Mouse (Mus musculus) neural tube, embryonic 13.5 days (tissue): ENCODE measurements around the gene Zfp423. TPM values are rescaled to one million over a fixed set of nuclear protein-coding genes. Genes with fewer than 3 reads are reported as not detected.
A peak's percentile ranks its signal among the peaks of the same experiment; 100 is the strongest.
"Not testable (repeated sequence)": the region's sequence is repeated elsewhere in the genome, so short reads cannot be mapped to it uniquely, and the experiment has no call there.

Experiments used
- ATAC-seq: fragments of 200-750 bp; cut with Nextera tagmentation; 2 replicates; pipeline ENCODE4 v1.8.0; 2017; ENCODE audit warnings: low read depth, mild to moderate bottlenecking, moderate TSS enrichment, moderate library complexity
- H3K27ac ChIP-seq: fragments of 300-500 bp; sonication (generic); replicated peaks from 2 replicates; pipeline ENCODE4 v1.5.1; 2015; ENCODE audit warnings: moderate library complexity, mild to moderate bottlenecking, inconsistent platforms
- H3K27me3 ChIP-seq: fragments of 300-500 bp; sonication (generic); 2 replicates; pipeline ENCODE4 v1.6.1; 2015; ENCODE audit warnings: mild to moderate bottlenecking, inconsistent platforms
- H3K36me3 ChIP-seq: fragments of 300-500 bp; sonication (generic); 2 replicates; pipeline ENCODE4 v1.6.1; 2015; ENCODE audit warnings: mild to moderate bottlenecking, inconsistent platforms
- H3K4me1 ChIP-seq: fragments of 300-500 bp; sonication (generic); replicated peaks from 2 replicates; pipeline ENCODE4 v1.6.1; 2015; ENCODE audit warnings: inconsistent platforms
- H3K4me2 ChIP-seq: fragments of 300-500 bp; sonication (generic); 2 replicates; pipeline ENCODE4 v1.6.1; 2015; ENCODE audit warnings: inconsistent platforms, mild to moderate bottlenecking, moderate library complexity
- H3K4me3 ChIP-seq: fragments of 300-500 bp; sonication (generic); 2 replicates; pipeline ENCODE4 v1.5.1; 2015; ENCODE audit warnings: mild to moderate bottlenecking, inconsistent platforms
- H3K9ac ChIP-seq: fragments of 300-500 bp; sonication (generic); 2 replicates; pipeline ENCODE4 v1.6.1; 2015; ENCODE audit warnings: moderate library complexity, mild to moderate bottlenecking, inconsistent platforms
- H3K9me3 ChIP-seq: fragments of 300-500 bp; sonication (generic); 2 replicates; pipeline ENCODE4 v1.6.1; 2016; ENCODE audit warnings: inconsistent platforms
- WGBS: fragments of 180-500 bp; shearing (Covaris S2); methylation state at CpG from one replicate; pipeline ENCODE4 v1.1.7; 2015; 5-methylcytosine and 5-hydroxymethylcytosine counted together
- polyA plus RNA-seq: library from polyadenylated mRNA; unstranded; fragments of >200 nt; fragmentation: Nextera tagmentation; extraction: Ambion mirVana; gene quantifications from 2 replicates; pipeline ENCODE4 v1.2.1, GENCODE M21; 2015

The Zfp423 gene
- polyA plus RNA-seq, 1 experiment from 2014 or later: 35.5 TPM

- Histone ChIP-seq H3K27me3 (no peaks in the 10 kb centered on the region), H3K4me2 (no peak overlapping the region), H3K27ac (no peak overlapping the region), H3K9me3 (no peaks in the 10 kb centered on the region), H3K9ac (no peak overlapping the region), H3K36me3 (no peaks in the 10 kb centered on the region), H3K4me3 (no peak overlapping the region), H3K4me1 (peaks cover 13% of the 10 kb centered on the region; the same call in 1 of the 2 replicates)
- WGBS: 67% methylated on average over 5 of the region's 5 CpGs
- ATAC-seq: no peak
Measured at GRCm38 (mm10) chr8:87851380-87851779, 108.0 kb downstream of the Zfp423 start.

- Histone ChIP-seq H3K27ac (no peak overlapping the region), H3K9ac (no peak overlapping the region), H3K27me3 (no peaks in the 10 kb centered on the region), H3K36me3 (0 out of 2 replicates have a peak, but pooled peaks cover 5% of the 10 kb centered on the region), H3K4me1 (peaks cover 13% of the 10 kb centered on the region; the same call in 1 of the 2 replicates), H3K4me2 (no peak overlapping the region), H3K4me3 (no peak overlapping the region), H3K9me3 (no peaks in the 10 kb centered on the region)
- WGBS: 93% methylated on average over 5 of the region's 5 CpGs
- no peak for ATAC-seq
Measured at GRCm38 (mm10) chr8:87848836-87849235, 110.6 kb downstream of the Zfp423 start.

DNA sequence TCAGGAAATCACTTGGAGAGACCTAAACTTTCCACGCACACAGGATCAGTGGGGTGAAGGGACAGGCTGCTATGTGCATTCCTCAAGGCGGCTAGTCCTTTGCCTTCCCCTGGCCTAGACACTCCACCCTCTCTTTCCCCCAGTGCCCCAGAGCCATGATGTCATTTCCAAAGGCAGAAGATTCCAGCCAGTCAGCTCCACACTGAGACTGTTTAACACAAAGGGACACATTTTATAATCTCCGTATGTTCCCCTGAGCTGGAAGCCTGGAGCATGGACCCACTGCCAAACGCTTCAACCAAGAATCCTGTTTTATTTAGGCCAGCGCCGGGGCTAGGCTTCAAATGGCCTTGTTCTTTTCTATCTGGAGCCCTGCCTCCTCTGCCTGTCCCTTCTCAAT, 111.6 kb downstream of the Zfp423 start:
- ATAC-seq: no peak
- Histone ChIP-seq H3K27me3 (no peaks in the 10 kb centered on the region), H3K27ac (peak overlapping the region; percentile 29; the same call in 1 of the 2 replicates), H3K4me1 (peaks cover 11% of the 10 kb centered on the region; the same call in 1 of the 2 replicates), H3K9me3 (no peaks in the 10 kb centered on the region), H3K36me3 (0 out of 2 replicates have a peak, but pooled peaks cover 5% of the 10 kb centered on the region), H3K4me2 (no peak overlapping the region), H3K4me3 (no peak overlapping the region), H3K9ac (no peak overlapping the region)
- WGBS: 66% methylated on average over 6 of the region's 6 CpGs

GRCm38 (mm10) chr8:87842096-87842495, 117.3 kb downstream of the Zfp423 start:
- not testable (repeated sequence) for ATAC-seq, H3K4me2 ChIP-seq, H3K9ac ChIP-seq, H3K9me3 ChIP-seq, H3K27ac ChIP-seq, H3K27me3 ChIP-seq, H3K36me3 ChIP-seq, H3K4me3 ChIP-seq
- H3K4me1 ChIP-seq: peaks cover 22% of the 10 kb centered on the region
- WGBS: 86% methylated on average over 11 of the region's 11 CpGs

DNA sequence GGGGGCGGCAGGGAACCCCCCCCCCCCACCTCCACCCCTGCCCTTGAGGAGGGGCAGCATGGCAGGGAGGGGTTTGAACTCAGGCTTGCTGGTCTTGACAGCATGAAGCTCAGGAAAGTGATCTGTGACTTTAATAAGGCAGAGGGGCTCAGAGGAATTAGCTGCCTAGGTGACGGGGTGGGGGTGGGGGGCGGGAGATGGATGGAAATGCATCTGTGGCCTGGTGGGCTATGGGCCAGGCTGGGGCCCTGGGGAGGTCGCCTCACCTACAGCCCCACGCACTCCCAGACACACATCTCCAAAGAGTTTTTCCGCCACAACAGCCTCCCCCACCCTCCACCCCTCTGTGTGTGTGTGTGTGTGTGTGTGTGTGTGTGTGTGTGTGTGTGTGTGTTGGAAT, 122.1 kb downstream of the Zfp423 start:
- H3K27ac ChIP-seq: peak overlapping the region; percentile 94
- H3K4me3 ChIP-seq: no peak overlapping the region
- no peaks in the 10 kb centered on the region for H3K9me3 ChIP-seq
- H3K9ac ChIP-seq: peak overlapping the region; percentile 61
- 7% methylated on average over 6 of the region's 6 CpGs for WGBS
- ATAC-seq: peak; percentile 68
- peak overlapping the region; percentile 38 for H3K4me2 ChIP-seq
- H3K4me1 ChIP-seq: peaks cover 70% of the 10 kb centered on the region
- H3K36me3 ChIP-seq: no peaks in the 10 kb centered on the region
- no peaks in the 10 kb centered on the region for H3K27me3 ChIP-seq

DNA sequence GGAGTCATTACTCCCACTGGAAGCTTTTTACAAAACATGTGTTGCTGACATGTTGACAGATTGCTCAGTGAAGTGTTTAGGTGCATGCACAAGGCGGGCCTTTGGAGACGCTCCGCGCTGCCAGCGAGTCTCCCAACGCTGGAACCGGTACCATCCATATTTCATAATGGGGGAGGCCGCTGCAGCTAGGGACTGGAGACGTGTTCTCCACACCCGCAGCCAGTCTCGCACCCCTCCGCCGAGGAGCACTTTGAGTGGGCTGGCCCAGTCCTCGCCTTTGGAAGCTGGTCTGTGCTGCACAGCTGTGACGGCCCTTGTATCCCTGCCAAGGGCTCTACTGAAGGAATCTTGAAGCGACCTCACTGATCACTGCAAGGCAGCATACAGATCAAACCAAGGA, 122.5 kb downstream of the Zfp423 start:
- WGBS: 5% methylated on average over 16 of the region's 16 CpGs
- Histone ChIP-seq H3K4me1 (peaks cover 72% of the 10 kb centered on the region), H3K9ac (peak overlapping the region; percentile 61)

DNA sequence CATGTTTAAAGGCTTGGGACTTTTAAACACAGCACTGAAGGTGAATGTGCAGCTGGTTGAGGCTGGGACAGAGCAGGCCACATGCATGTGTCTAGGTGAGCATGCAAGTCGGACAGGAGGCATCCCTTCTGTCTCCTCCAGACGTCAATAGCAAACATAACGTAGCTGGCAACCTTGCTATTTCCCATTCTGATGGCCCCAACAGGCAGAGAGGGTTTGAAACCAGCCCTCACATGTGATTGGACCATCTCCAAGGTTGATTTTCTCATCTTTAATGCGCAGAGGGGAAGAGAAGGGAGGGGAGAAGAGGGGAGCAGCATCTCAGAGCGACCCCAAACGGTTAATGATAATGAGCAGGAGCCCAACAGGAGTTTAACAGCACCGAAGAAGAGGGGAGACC, 123.5 kb downstream of the Zfp423 start:
- Histone ChIP-seq H3K4me3 (no peak overlapping the region), H3K4me1 (peaks cover 77% of the 10 kb centered on the region), H3K27me3 (no peaks in the 10 kb centered on the region), H3K27ac (peak overlapping the region; percentile 94), H3K9me3 (no peaks in the 10 kb centered on the region), H3K4me2 (peak overlapping the region; percentile 33; the same call in 1 of the 2 replicates), H3K9ac (no peak overlapping the region), H3K36me3 (no peaks in the 10 kb centered on the region)
- ATAC-seq: no peak
- WGBS: 6% methylated on average over 7 of the region's 7 CpGs

More for the DNA sequence above, 122.5 kb downstream of the Zfp423 start:
- peak overlapping the region; percentile 94 for H3K27ac ChIP-seq
- peak; percentile 81 for ATAC-seq
- H3K36me3 ChIP-seq: no peaks in the 10 kb centered on the region
- no peaks in the 10 kb centered on the region for H3K27me3 ChIP-seq
- peak overlapping the region; percentile 38 for H3K4me2 ChIP-seq
- no peak overlapping the region for H3K4me3 ChIP-seq
- no peaks in the 10 kb centered on the region for H3K9me3 ChIP-seq

DNA sequence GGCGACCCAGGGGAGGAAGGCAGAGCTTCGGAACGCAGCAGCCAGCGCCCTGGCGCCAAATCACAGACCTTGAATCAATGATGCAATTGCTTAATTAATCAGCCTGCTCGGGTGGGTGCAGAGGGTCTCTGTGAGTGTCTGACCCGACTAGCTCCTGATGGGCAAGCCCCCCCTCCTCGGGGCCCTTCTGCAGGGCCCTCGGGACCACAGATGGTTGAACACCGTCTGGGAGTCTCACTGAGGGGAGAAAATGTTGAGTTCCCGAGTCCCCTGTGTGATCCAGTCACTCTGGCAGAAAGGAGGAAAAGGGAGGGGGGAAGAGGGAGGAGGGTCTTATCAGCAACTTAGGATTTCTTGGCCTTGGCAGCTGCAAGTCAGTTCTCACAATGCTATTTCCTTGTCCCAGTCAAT, 124.0 kb downstream of the Zfp423 start:
- 2% methylated on average over 11 of the region's 11 CpGs for WGBS
- no peaks in the 10 kb centered on the region for H3K27me3 ChIP-seq
- H3K4me3 ChIP-seq: no peak overlapping the region
- H3K36me3 ChIP-seq: no peaks in the 10 kb centered on the region
- peaks cover 82% of the 10 kb centered on the region for H3K4me1 ChIP-seq
- no peaks in the 10 kb centered on the region for H3K9me3 ChIP-seq
- ATAC-seq: 0 out of 2 replicates have a peak, but pooled peaks have one; percentile 7
- H3K27ac ChIP-seq: peak overlapping the region; percentile 94
- peak overlapping the region; percentile 52; the same call in 1 of the 2 replicates for H3K9ac ChIP-seq
- peak overlapping the region; percentile 33 for H3K4me2 ChIP-seq

DNA sequence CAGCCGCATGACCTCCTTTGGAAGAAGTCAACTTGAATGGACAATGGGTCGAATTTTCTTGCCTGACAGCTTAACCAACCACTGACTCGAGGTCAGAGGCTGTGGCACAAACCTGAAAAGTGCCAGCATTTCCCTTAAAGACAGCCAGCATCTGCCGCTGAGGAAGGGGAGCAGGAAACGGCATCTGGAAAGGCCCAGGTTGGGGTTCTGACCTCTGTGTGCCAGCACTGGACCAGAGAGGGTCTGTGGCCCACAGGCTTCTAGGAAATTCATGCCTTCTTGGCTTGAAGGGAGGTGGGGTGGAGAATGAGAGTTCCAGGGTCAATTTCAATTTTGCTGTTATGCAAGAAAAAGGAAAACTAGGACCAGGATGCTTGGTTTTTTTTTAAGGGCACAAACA, 124.7 kb downstream of the Zfp423 start:
- no peaks in the 10 kb centered on the region for H3K27me3 ChIP-seq
- peak overlapping the region; percentile 52 for H3K9ac ChIP-seq
- H3K36me3 ChIP-seq: no peaks in the 10 kb centered on the region
- no peak for ATAC-seq
- H3K4me3 ChIP-seq: no peak overlapping the region
- peak overlapping the region; percentile 94 for H3K27ac ChIP-seq
- WGBS: 12% methylated on average over 5 of the region's 5 CpGs
- no peak overlapping the region for H3K4me2 ChIP-seq
- no peaks in the 10 kb centered on the region for H3K9me3 ChIP-seq
- H3K4me1 ChIP-seq: peaks cover 87% of the 10 kb centered on the region

DNA sequence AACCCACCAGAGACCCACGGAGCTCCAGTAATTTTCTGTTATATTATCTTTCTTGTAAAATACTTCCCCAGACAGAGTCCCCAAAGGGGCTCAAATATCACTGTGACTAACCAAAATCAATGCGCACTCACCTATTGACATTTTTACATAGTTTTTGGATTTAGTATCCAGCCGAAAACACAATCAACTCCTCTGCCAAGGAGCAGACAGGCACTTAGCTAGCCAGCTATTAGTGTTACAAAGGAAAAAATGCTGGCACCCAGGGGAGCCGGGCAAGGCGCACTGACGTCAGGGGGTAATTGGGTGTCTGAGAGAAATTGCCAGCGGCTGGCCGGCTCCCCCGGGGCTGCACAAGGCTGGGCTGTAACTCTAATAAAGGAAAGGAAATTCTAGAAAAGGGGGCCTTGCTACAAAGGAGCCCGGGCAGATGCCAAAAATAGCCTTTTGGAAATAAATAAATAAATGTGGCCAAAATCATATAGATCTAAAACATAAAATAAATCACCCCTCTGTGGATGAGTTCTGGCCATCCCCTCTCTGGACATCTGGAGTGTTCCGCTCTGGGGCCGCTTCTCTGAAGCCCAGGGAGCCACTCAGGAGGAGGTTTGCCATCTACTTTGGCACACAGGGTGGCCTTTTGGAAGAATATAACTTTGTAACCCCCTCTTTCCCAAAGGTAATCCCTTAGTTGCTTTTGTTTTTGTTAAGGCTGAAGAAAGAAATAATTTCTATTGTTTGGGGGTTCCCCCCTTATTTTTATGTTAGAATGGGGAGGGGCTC, 125.4 kb downstream of the Zfp423 start:
- Histone ChIP-seq H3K36me3 (no peaks in the 10 kb centered on the region), H3K4me1 (peaks cover 87% of the 10 kb centered on the region), H3K4me2 (0 out of 2 replicates have a peak overlapping the region, but pooled peaks have one; percentile 7), H3K9me3 (no peaks in the 10 kb centered on the region), H3K4me3 (no peak overlapping the region), H3K27me3 (no peaks in the 10 kb centered on the region), H3K27ac (peak overlapping the region; percentile 94), H3K9ac (peak overlapping the region; percentile 52; the same call in 1 of the 2 replicates)
- no peak for ATAC-seq
- WGBS: 16% methylated on average over 12 of the region's 12 CpGs

- H3K9ac ChIP-seq: peak overlapping the region; percentile 47
- peak overlapping the region; percentile 94 for H3K27ac ChIP-seq
- no peaks in the 10 kb centered on the region for H3K36me3 ChIP-seq
- no peak overlapping the region for H3K4me3 ChIP-seq
- no peaks in the 10 kb centered on the region for H3K27me3 ChIP-seq
- no peaks in the 10 kb centered on the region for H3K9me3 ChIP-seq
- H3K4me2 ChIP-seq: peak overlapping the region; percentile 7; the same call in 1 of the 2 replicates
- peaks cover 89% of the 10 kb centered on the region for H3K4me1 ChIP-seq
- no peak for ATAC-seq
- WGBS: 22% methylated on average over 13 of the region's 13 CpGs
Measured at GRCm38 (mm10) chr8:87833339-87833738, 126.1 kb downstream of the Zfp423 start.
